Mouse (Mus musculus): ENCODE data around the gene Olfr356. TPM values are rescaled to one million over a fixed set of nuclear protein-coding genes. Genes with fewer than 3 reads are reported as not detected.

Olfr356 gene
- polyA plus RNA-seq (2014; fragmentation: Illumina TruSeq; extraction: RNeasy Lipid Tissue Mini Kit (QIAGEN cat#74804); ENCODE audit: low read depth, low replicate concordance) = not detected

GRCm38 (mm10) chr2:36936821-36937220 is at the start of gene Olfr356:
Gene Olfr356, plus strand, starts transcription at chr2:36937121.

DNA sequence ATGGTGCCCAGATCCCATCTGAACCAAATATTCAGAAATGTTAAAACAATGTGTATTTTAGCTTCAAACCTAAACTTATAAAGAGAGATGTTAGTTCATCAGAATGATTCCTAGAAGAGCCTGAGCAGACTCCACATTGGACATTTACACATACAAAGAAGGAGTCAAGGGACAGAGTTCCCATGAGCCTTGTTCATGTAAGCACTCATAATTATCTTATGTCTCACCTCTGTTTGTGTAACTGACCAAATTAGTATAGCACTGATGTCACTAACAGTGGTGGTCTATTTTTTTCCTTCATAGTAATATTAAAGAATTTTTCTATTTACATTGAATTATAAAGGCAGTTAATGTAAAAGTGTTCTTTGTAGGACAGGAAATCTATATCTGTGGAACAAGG is 44.1 kb upstream of the Olfr356 start, which contains the start of gene Olfr353:
Olfr353 (minus strand) TSS at position 101 of the 400 bp plus-strand sequence.

DNA sequence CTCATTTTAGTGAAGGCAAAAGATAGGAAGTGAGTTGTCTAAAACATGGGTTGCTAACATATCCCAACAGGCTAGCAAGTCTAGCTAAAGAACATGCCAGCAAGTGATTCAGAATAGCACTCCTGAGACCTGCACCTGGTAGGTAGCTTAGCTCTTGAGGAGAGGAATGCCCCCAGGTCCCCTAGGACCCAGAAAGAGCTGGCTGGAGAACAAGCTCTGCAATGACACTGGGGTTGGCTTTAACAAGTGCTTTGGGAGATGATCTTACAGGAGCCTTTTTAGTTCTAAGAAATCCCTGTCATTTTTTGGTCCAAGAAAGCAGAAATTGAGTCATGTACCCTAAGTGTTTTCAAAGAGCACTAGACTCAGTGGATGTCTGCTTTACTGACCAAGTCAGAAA is 31.5 kb upstream of the Olfr356 start, which contains the start of gene Olfr354:
Olfr354 (plus strand) TSS at position 301 of the 400 bp plus-strand sequence.

GRCm38 (mm10) chr2:36928797-36929196 is 8.1 kb upstream of the Olfr356 start, which contains the start of gene Olfr355:
Gene Olfr355, minus strand, starts transcription at chr2:36928897.

Other genes starting within 250 kb of the Olfr356 start
- not detected for gene Olfr347, start 205.2 kb upstream of the Olfr356 start, polyA plus RNA-seq (2014; fragmentation: Illumina TruSeq; extraction: RNeasy Lipid Tissue Mini Kit (QIAGEN cat#74804); ENCODE audit: low read depth, low replicate concordance)
- gene Olfr348, start 152.8 kb upstream of the Olfr356 start, polyA plus RNA-seq (2014; fragmentation: Illumina TruSeq; extraction: RNeasy Lipid Tissue Mini Kit (QIAGEN cat#74804); ENCODE audit: low read depth, low replicate concordance) = not detected
- gene Olfr50, start 146.6 kb upstream of the Olfr356 start, polyA plus RNA-seq (2014; fragmentation: Illumina TruSeq; extraction: RNeasy Lipid Tissue Mini Kit (QIAGEN cat#74804); ENCODE audit: low read depth, low replicate concordance) = not detected
- gene Olfr3, start 120.1 kb upstream of the Olfr356 start, polyA plus RNA-seq (2014; fragmentation: Illumina TruSeq; extraction: RNeasy Lipid Tissue Mini Kit (QIAGEN cat#74804); ENCODE audit: low read depth, low replicate concordance) = not detected
- gene Olfr350, start 90.8 kb upstream of the Olfr356 start, polyA plus RNA-seq (2014; fragmentation: Illumina TruSeq; extraction: RNeasy Lipid Tissue Mini Kit (QIAGEN cat#74804); ENCODE audit: low read depth, low replicate concordance) = not detected
- gene Olfr351, start 74.5 kb upstream of the Olfr356 start, polyA plus RNA-seq (2014; fragmentation: Illumina TruSeq; extraction: RNeasy Lipid Tissue Mini Kit (QIAGEN cat#74804); ENCODE audit: low read depth, low replicate concordance) = not detected
- gene Olfr352, start 68.7 kb upstream of the Olfr356 start, polyA plus RNA-seq (2014; fragmentation: Illumina TruSeq; extraction: RNeasy Lipid Tissue Mini Kit (QIAGEN cat#74804); ENCODE audit: low read depth, low replicate concordance) = not detected
- not detected for gene Olfr353, start 44.2 kb upstream of the Olfr356 start, polyA plus RNA-seq (2014; fragmentation: Illumina TruSeq; extraction: RNeasy Lipid Tissue Mini Kit (QIAGEN cat#74804); ENCODE audit: low read depth, low replicate concordance)
- gene Olfr354, start 31.4 kb upstream of the Olfr356 start, polyA plus RNA-seq (2014; fragmentation: Illumina TruSeq; extraction: RNeasy Lipid Tissue Mini Kit (QIAGEN cat#74804); ENCODE audit: low read depth, low replicate concordance) = not detected
- gene Olfr355, start 8.2 kb upstream of the Olfr356 start, polyA plus RNA-seq (2014; fragmentation: Illumina TruSeq; extraction: RNeasy Lipid Tissue Mini Kit (QIAGEN cat#74804); ENCODE audit: low read depth, low replicate concordance) = not detected
- gene Olfr357, start 56.7 kb downstream of the Olfr356 start, polyA plus RNA-seq (2014; fragmentation: Illumina TruSeq; extraction: RNeasy Lipid Tissue Mini Kit (QIAGEN cat#74804); ENCODE audit: low read depth, low replicate concordance) = 0.53 TPM
- not detected for gene Olfr358, start 72.2 kb downstream of the Olfr356 start, polyA plus RNA-seq (2014; fragmentation: Illumina TruSeq; extraction: RNeasy Lipid Tissue Mini Kit (QIAGEN cat#74804); ENCODE audit: low read depth, low replicate concordance)
- gene Olfr360, start 128.6 kb downstream of the Olfr356 start, polyA plus RNA-seq (2014; fragmentation: Illumina TruSeq; extraction: RNeasy Lipid Tissue Mini Kit (QIAGEN cat#74804); ENCODE audit: low read depth, low replicate concordance) = not detected
- gene Olfr361, start 152.2 kb downstream of the Olfr356 start, polyA plus RNA-seq (2014; fragmentation: Illumina TruSeq; extraction: RNeasy Lipid Tissue Mini Kit (QIAGEN cat#74804); ENCODE audit: low read depth, low replicate concordance) = 1.9 TPM
- gene Olfr362, start 180.8 kb downstream of the Olfr356 start, polyA plus RNA-seq (2014; fragmentation: Illumina TruSeq; extraction: RNeasy Lipid Tissue Mini Kit (QIAGEN cat#74804); ENCODE audit: low read depth, low replicate concordance) = 1.0 TPM
- not detected for gene Olfr364-ps1, start 202.2 kb downstream of the Olfr356 start, polyA plus RNA-seq (2014; fragmentation: Illumina TruSeq; extraction: RNeasy Lipid Tissue Mini Kit (QIAGEN cat#74804); ENCODE audit: low read depth, low replicate concordance)